Mouse (Mus musculus) forebrain, postnatal 0 days (tissue): ENCODE measurements at regions not wholly inside any gene's neighbourhood (a gene's known extent, or its start where the extent isn't known, plus 50 kb on each side); places are given as distances from the start of the nearest gene placed in this dataset.

Experiments used
- ATAC-seq: fragments of 200-750 bp; cut with Nextera tagmentation; 2 replicates; pipeline ENCODE4 v1.8.0; 2017; ENCODE audit warnings: mild to moderate bottlenecking, moderate library complexity
- DNase-seq: peaks from one replicate; pipeline ENCODE4 v3.0.0-alpha.2; 2015
- H3K27ac ChIP-seq: fragments of 300-500 bp; sonication (generic); 2 replicates; pipeline ENCODE4 v1.5.1; 2014; ENCODE audit warnings: low read depth, mild to moderate bottlenecking, antibody characterized with exemption, low read length, moderate library complexity, mixed read lengths
- H3K27me3 ChIP-seq: fragments of 300-500 bp; sonication (generic); 2 replicates; pipeline ENCODE4 v1.6.1; 2014; ENCODE audit warnings: mild to moderate bottlenecking, low read length, mixed read lengths; ENCODE audit not compliant: insufficient read depth
- H3K36me3 ChIP-seq: fragments of 300-500 bp; sonication (generic); 2 replicates; pipeline ENCODE4 v1.6.1; 2014; ENCODE audit warnings: mild to moderate bottlenecking, moderate library complexity; ENCODE audit not compliant: insufficient read depth
- H3K4me1 ChIP-seq: fragments of 300-500 bp; sonication (generic); 2 replicates; pipeline ENCODE4 v1.6.1; 2014; ENCODE audit warnings: antibody characterized with exemption; ENCODE audit not compliant: insufficient read depth
- H3K4me2 ChIP-seq: fragments of 300-500 bp; sonication (generic); 2 replicates; pipeline ENCODE4 v1.6.1; 2014; ENCODE audit warnings: low read depth, mild to moderate bottlenecking, moderate library complexity
- H3K4me3 ChIP-seq: fragments of 300-500 bp; sonication (generic); 2 replicates; pipeline ENCODE4 v1.5.1; 2014; ENCODE audit warnings: low read depth, low read length, mixed read lengths
- H3K9ac ChIP-seq: fragments of 300-500 bp; sonication (generic); 2 replicates; pipeline ENCODE4 v1.6.1; 2014; ENCODE audit warnings: mild to moderate bottlenecking
- H3K9me3 ChIP-seq: fragments of 300-500 bp; sonication (generic); 2 replicates; pipeline ENCODE4 v1.6.1; 2016; ENCODE audit warnings: low read length
- CTCF ChIP-seq: sonication (generic); IDR thresholded peaks from 2 replicates; pipeline ENCODE4 v1.5.1; 2016; ENCODE audit warnings: antibody characterized with exemption, control low read depth, low read depth
- WGBS: fragments of 180-500 bp; shearing (Covaris S2); extraction: QIAGEN DNeasy Blood & Tissue Kit; methylation state at CpG from one replicate; pipeline ENCODE4 v1.1.7; 2014; 5-methylcytosine and 5-hydroxymethylcytosine counted together

- no peak for DNase-seq
- Histone ChIP-seq H3K4me1 (no peaks in the 10 kb centered on the region), H3K4me2 (no peak overlapping the region), H3K9ac (no peak overlapping the region), H3K27me3 (no peaks in the 10 kb centered on the region), H3K36me3 (no peaks in the 10 kb centered on the region), H3K9me3 (no peaks in the 10 kb centered on the region), H3K27ac (no peak overlapping the region), H3K4me3 (no peak overlapping the region)
- TF ChIP-seq CTCF, result no peak
- WGBS, result 57% methylated on average over 4 of the region's 4 CpGs
- no peak for ATAC-seq
Observed at GRCm38 (mm10) chrX:58686119-58686518, 223.0 kb upstream of the 4930550L24Rik start.

DNA sequence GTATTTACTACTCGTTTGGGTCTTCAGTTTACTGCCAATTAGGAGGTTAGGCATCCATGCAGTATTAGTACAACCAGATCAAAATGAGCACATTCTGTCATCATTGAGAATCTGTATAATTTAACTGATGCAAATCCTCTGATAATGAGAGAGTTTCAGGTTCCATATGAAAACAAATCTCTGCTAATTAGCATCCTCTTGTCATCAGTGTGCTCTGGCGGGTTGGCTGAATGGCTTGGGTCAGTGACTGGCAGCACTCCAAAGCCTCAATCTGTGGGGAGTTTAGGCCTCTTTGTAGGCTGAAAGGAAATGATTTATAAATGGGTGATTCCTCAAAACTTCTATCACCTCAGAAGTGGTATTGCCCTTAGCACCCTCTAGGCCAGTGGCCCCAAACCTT, 220.2 kb upstream of the 4930550L24Rik start:
- 33% methylated on average over 2 of the region's 2 CpGs for WGBS
- Histone ChIP-seq H3K4me3 (no peak overlapping the region), H3K9me3 (no peaks in the 10 kb centered on the region), H3K4me2 (no peak overlapping the region), H3K27me3 (no peaks in the 10 kb centered on the region), H3K9ac (no peak overlapping the region), H3K4me1 (no peaks in the 10 kb centered on the region), H3K27ac (no peak overlapping the region), H3K36me3 (no peaks in the 10 kb centered on the region)
- no peak for TF ChIP-seq CTCF
- DNase-seq (no peak), ATAC-seq (no peak)

DNA sequence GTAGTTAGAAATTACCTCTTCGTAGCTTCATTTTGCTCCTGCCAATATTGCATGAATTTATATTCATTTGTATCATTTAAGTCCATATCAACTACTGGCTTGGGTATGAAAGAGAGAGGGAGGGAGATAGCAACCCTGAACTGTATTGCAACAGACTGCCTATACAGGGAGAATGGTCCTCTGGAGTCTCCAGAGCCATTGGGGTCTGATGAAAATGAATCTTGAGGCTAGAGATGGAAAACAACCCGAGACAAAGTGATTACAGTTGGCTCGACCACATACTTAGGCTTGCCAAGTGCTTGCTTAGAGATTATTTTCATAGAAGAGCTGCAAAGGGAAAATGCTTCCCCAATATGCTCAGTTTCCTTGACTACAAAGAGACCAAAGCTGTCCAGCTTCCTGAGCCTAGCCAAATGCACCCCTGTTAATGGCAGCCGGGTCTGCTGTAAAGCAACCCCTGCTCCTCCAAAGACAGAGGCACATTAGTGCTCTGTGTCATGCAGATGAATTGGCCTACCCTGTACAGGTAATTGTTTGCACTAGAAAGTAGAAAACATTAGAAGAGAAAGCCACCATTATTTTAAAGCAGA, 206.9 kb upstream of the 4930550L24Rik start:
- Histone ChIP-seq H3K4me3 (no peak overlapping the region), H3K4me1 (no peaks in the 10 kb centered on the region; the same call in 1 of the 2 replicates), H3K9ac (no peak overlapping the region), H3K4me2 (no peak overlapping the region), H3K27ac (peak overlapping the region; percentile 40), H3K9me3 (no peaks in the 10 kb centered on the region), H3K36me3 (no peaks in the 10 kb centered on the region), H3K27me3 (no peaks in the 10 kb centered on the region)
- no peak for TF ChIP-seq CTCF
- 39% methylated on average over 4 of the region's 4 CpGs for WGBS
- peak; percentile 40 for DNase-seq
- ATAC-seq, result peak; percentile 50
